Mouse (Mus musculus): ENCODE measurements at regions not wholly inside any gene's neighbourhood (a gene's known extent, or its start where the extent isn't known, plus 50 kb on each side); places are given as distances from the start of the nearest gene placed in this dataset.

DNA sequence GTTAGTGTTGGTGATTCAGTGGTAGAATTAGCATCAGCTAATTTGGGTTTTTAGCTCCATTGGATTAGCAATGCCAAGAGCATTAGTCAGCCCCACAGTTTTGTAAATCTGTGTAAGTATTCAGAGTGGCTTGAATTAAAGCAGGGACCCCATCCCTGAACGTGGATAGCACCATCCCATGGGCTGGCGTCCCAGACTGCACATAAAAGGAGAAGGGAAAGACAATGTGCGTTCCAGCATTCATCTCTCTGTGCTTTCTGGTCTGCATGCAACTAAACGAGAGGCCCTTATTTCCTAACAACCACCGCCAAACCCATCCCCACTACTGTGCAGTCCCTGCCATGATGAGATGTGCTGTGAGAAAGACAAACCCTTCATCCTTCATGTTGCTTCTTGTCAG lies 713.8 kb downstream of the Sorcs1 start:
- Histone ChIP-seq H3K27me3 (replicated peaks; ENCODE audit: control insufficient read depth, insufficient read depth, low read length) (no peaks in the 10 kb centered on the region), H3K9me3 (ENCODE audit: control insufficient read depth, low read length) (no peaks in the 10 kb centered on the region), H3K9ac (ENCODE audit: low read depth, low read length) (no peak overlapping the region), H3K27ac (replicated peaks; ENCODE audit: low read depth, low read length) (no peak overlapping the region), H3K4me2 (ENCODE audit: low read depth, low read length) (no peak overlapping the region), H3K4me1 (ENCODE audit: control insufficient read depth, insufficient read depth, low read length) (no peaks in the 10 kb centered on the region), H3K4me3 (ENCODE audit: low read depth, low read length) (no peak overlapping the region), H3K36me3 (ENCODE audit: control insufficient read depth, insufficient read depth, low read length) (no peaks in the 10 kb centered on the region)
- DNase-seq (ENCODE audit: low spot score) (no peak), ATAC-seq (ENCODE audit: low read depth) (no peak)
- 77% methylated on average over 5 of the region's 5 CpGs for WGBS

GRCm38 (mm10) chr19:49958517-49958916 lies 719.9 kb downstream of the Sorcs1 start:
- Histone ChIP-seq H3K27ac (replicated peaks; ENCODE audit: low read depth, low read length) (no peak overlapping the region), H3K4me2 (ENCODE audit: low read depth, low read length) (no peak overlapping the region), H3K4me3 (ENCODE audit: low read depth, low read length) (no peak overlapping the region), H3K27me3 (replicated peaks; ENCODE audit: control insufficient read depth, insufficient read depth, low read length) (no peaks in the 10 kb centered on the region), H3K36me3 (ENCODE audit: control insufficient read depth, insufficient read depth, low read length) (no peaks in the 10 kb centered on the region), H3K9ac (ENCODE audit: low read depth, low read length) (no peak overlapping the region), H3K9me3 (ENCODE audit: control insufficient read depth, low read length) (no peaks in the 10 kb centered on the region), H3K4me1 (ENCODE audit: control insufficient read depth, insufficient read depth, low read length) (no peaks in the 10 kb centered on the region)
- ATAC-seq (ENCODE audit: low read depth): no peak
- 62% methylated on average over 5 of the region's 5 CpGs for WGBS
- no peak for DNase-seq (ENCODE audit: low spot score)

- Histone ChIP-seq H3K27ac (replicated peaks; ENCODE audit: low read depth, low read length) (no peak overlapping the region), H3K4me1 (ENCODE audit: control insufficient read depth, insufficient read depth, low read length) (no peaks in the 10 kb centered on the region), H3K4me2 (ENCODE audit: low read depth, low read length) (no peak overlapping the region), H3K4me3 (ENCODE audit: low read depth, low read length) (no peak overlapping the region), H3K27me3 (replicated peaks; ENCODE audit: control insufficient read depth, insufficient read depth, low read length) (no peaks in the 10 kb centered on the region), H3K9ac (ENCODE audit: low read depth, low read length) (no peak overlapping the region), H3K9me3 (ENCODE audit: control insufficient read depth, low read length) (no peaks in the 10 kb centered on the region), H3K36me3 (ENCODE audit: control insufficient read depth, insufficient read depth, low read length) (no peaks in the 10 kb centered on the region)
- WGBS: 38% methylated on average over 3 of the region's 3 CpGs
- peak; percentile 8 for DNase-seq (ENCODE audit: low spot score)
- ATAC-seq (ENCODE audit: low read depth): no peak
Measured at GRCm38 (mm10) chr19:49931202-49931601, 747.2 kb downstream of the Sorcs1 start.

- H3K9ac ChIP-seq (ENCODE audit: low read depth, low read length): no peak overlapping the region
- ATAC-seq (ENCODE audit: low read depth) (no peak), DNase-seq (ENCODE audit: low spot score) (no peak)
- no peaks in the 10 kb centered on the region for H3K27me3 ChIP-seq (replicated peaks; ENCODE audit: control insufficient read depth, insufficient read depth, low read length)
- no peak overlapping the region for H3K4me2 ChIP-seq (ENCODE audit: low read depth, low read length)
- H3K9me3 ChIP-seq (ENCODE audit: control insufficient read depth, low read length): no peaks in the 10 kb centered on the region
- WGBS: 54% methylated on average over 3 of the region's 3 CpGs
- H3K4me1 ChIP-seq (ENCODE audit: control insufficient read depth, insufficient read depth, low read length): no peaks in the 10 kb centered on the region
- H3K27ac ChIP-seq (replicated peaks; ENCODE audit: low read depth, low read length): no peak overlapping the region
- no peak overlapping the region for H3K4me3 ChIP-seq (ENCODE audit: low read depth, low read length)
- H3K36me3 ChIP-seq (ENCODE audit: control insufficient read depth, insufficient read depth, low read length): no peaks in the 10 kb centered on the region
Measured at GRCm38 (mm10) chr19:49911738-49912137, 766.7 kb downstream of the Sorcs1 start.

- Histone ChIP-seq H3K4me2 (ENCODE audit: low read depth, low read length) (no peak overlapping the region), H3K36me3 (ENCODE audit: control insufficient read depth, insufficient read depth, low read length) (no peaks in the 10 kb centered on the region), H3K9ac (ENCODE audit: low read depth, low read length) (no peak overlapping the region), H3K27me3 (replicated peaks; ENCODE audit: control insufficient read depth, insufficient read depth, low read length) (no peaks in the 10 kb centered on the region), H3K4me3 (ENCODE audit: low read depth, low read length) (no peak overlapping the region), H3K27ac (replicated peaks; ENCODE audit: low read depth, low read length) (no peak overlapping the region), H3K4me1 (ENCODE audit: control insufficient read depth, insufficient read depth, low read length) (no peaks in the 10 kb centered on the region), H3K9me3 (ENCODE audit: control insufficient read depth, low read length) (no peaks in the 10 kb centered on the region)
- ATAC-seq (ENCODE audit: low read depth) (no peak), DNase-seq (ENCODE audit: low spot score) (no peak)
- 48% methylated on average over 3 of the region's 3 CpGs for WGBS
Measured at GRCm38 (mm10) chr19:49880241-49880640, 798.2 kb downstream of the Sorcs1 start.

DNA sequence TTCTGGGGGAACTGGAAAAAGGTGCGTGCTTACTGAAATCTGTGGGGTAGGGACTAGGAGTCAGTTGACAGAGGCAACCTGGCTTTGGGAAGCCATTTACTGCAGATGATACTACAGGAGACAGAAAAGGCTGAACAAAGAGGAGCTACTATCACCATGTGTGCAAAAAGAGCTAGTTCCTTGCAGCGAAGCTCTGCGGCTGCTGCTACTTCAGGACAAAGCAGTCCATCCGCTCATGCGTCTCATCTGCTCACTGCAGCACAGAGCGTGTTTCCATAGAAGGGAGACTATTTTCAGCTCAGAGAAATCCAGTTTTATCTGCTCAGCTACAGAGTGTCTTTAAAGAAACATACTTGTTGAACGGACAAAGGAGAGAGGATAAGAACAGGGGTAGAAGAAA lies 817.7 kb downstream of the Sorcs1 start:
- 83% methylated on average over 7 of the region's 7 CpGs for WGBS
- no peak for ATAC-seq (ENCODE audit: low read depth)
- no peak overlapping the region for H3K4me2 ChIP-seq (ENCODE audit: low read depth, low read length)

DNA sequence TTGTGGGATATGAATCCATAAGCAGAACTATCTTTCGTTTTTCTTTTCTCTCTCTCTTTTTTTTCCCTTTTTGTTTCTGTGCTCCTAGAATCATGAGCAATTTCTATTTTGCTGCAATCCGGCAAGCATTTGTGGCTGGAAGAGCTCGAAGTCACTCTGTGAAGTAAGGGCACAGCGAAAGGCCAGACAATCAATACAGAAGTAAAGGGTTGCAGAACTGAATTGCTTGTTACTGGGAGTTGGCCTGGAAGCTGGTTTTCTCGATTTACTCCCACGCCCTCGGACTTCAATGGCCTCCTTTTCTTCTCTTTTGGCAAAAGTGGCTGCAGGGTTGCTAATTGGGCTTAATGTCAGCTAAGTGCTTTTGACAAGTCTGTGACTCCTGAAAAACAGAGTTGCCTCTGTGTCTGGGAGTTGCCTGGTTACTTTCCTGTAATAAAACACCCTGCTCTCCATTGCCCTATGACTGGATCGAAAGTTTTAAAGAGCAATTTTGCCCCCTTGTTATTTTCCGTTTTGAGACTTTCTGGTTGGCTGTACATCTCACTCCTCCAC lies 822.9 kb downstream of the Sorcs1 start:
- WGBS: 30% methylated on average over 9 of the region's 9 CpGs
- DNase-seq (ENCODE audit: low spot score): peak; percentile 62
- ATAC-seq (ENCODE audit: low read depth): peak; percentile 15; the same call in 1 of the 2 replicates

More for the DNA sequence above, 817.7 kb downstream of the Sorcs1 start:
- DNase-seq (ENCODE audit: low spot score): no peak
- H3K9ac ChIP-seq (ENCODE audit: low read depth, low read length): no peak overlapping the region
- H3K27ac ChIP-seq (replicated peaks; ENCODE audit: low read depth, low read length): no peak overlapping the region
- H3K9me3 ChIP-seq (ENCODE audit: control insufficient read depth, low read length): no peaks in the 10 kb centered on the region
- H3K4me3 ChIP-seq (ENCODE audit: low read depth, low read length): no peak overlapping the region
- no peaks in the 10 kb centered on the region for H3K36me3 ChIP-seq (ENCODE audit: control insufficient read depth, insufficient read depth, low read length)
- H3K4me1 ChIP-seq (ENCODE audit: control insufficient read depth, insufficient read depth, low read length): no peaks in the 10 kb centered on the region
- no peaks in the 10 kb centered on the region for H3K27me3 ChIP-seq (replicated peaks; ENCODE audit: control insufficient read depth, insufficient read depth, low read length)

DNA sequence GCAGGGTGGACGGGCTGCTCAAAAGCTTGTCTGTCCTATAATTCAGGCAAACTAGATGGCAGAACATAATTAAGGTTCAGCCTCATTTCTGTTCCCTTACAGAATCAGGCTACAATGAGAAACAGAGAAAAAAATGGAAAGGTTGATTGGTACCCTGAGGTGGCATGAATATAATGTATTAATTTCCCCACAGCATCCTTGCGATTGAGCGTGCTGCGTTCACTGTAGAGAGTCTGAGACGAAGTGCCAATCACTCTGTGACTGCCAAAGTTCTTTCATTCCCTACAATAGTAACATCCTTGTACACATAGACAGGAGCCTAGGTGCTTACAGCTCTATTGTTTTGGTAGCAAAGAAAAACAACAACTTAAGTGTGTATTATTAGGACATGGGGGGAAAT lies 836.5 kb downstream of the Sorcs1 start:
- Histone ChIP-seq H3K9me3 (ENCODE audit: control insufficient read depth, low read length) (no peaks in the 10 kb centered on the region), H3K4me3 (ENCODE audit: low read depth, low read length) (no peak overlapping the region), H3K36me3 (ENCODE audit: control insufficient read depth, insufficient read depth, low read length) (no peaks in the 10 kb centered on the region), H3K27me3 (replicated peaks; ENCODE audit: control insufficient read depth, insufficient read depth, low read length) (no peaks in the 10 kb centered on the region), H3K9ac (ENCODE audit: low read depth, low read length) (no peak overlapping the region), H3K4me1 (ENCODE audit: control insufficient read depth, insufficient read depth, low read length) (no peaks in the 10 kb centered on the region), H3K27ac (replicated peaks; ENCODE audit: low read depth, low read length) (no peak overlapping the region), H3K4me2 (ENCODE audit: low read depth, low read length) (no peak overlapping the region)
- DNase-seq (ENCODE audit: low spot score) (no peak), ATAC-seq (ENCODE audit: low read depth) (no peak)
- 88% methylated on average over 5 of the region's 5 CpGs for WGBS

More for the DNA sequence above, 822.9 kb downstream of the Sorcs1 start:
- Histone ChIP-seq H3K4me1 (ENCODE audit: control insufficient read depth, insufficient read depth, low read length) (no peaks in the 10 kb centered on the region), H3K9ac (ENCODE audit: low read depth, low read length) (no peak overlapping the region), H3K27me3 (replicated peaks; ENCODE audit: control insufficient read depth, insufficient read depth, low read length) (no peaks in the 10 kb centered on the region), H3K9me3 (ENCODE audit: control insufficient read depth, low read length) (no peaks in the 10 kb centered on the region), H3K4me2 (ENCODE audit: low read depth, low read length) (no peak overlapping the region), H3K36me3 (ENCODE audit: control insufficient read depth, insufficient read depth, low read length) (no peaks in the 10 kb centered on the region), H3K27ac (replicated peaks; ENCODE audit: low read depth, low read length) (no peak overlapping the region), H3K4me3 (ENCODE audit: low read depth, low read length) (no peak overlapping the region)

- 64% methylated on average over 2 of the region's 2 CpGs for WGBS
- Histone ChIP-seq H3K27me3 (replicated peaks; ENCODE audit: control insufficient read depth, insufficient read depth, low read length) (no peaks in the 10 kb centered on the region), H3K4me2 (ENCODE audit: low read depth, low read length) (no peak overlapping the region), H3K4me1 (ENCODE audit: control insufficient read depth, insufficient read depth, low read length) (no peaks in the 10 kb centered on the region), H3K9ac (ENCODE audit: low read depth, low read length) (no peak overlapping the region), H3K27ac (replicated peaks; ENCODE audit: low read depth, low read length) (no peak overlapping the region), H3K4me3 (ENCODE audit: low read depth, low read length) (no peak overlapping the region), H3K36me3 (ENCODE audit: control insufficient read depth, insufficient read depth, low read length) (no peaks in the 10 kb centered on the region), H3K9me3 (ENCODE audit: control insufficient read depth, low read length) (no peaks in the 10 kb centered on the region)
- ATAC-seq (ENCODE audit: low read depth): peak; percentile 47; the same call in 1 of the 2 replicates
- peak; percentile 12 for DNase-seq (ENCODE audit: low spot score)
Measured at GRCm38 (mm10) chr19:49839153-49839911, 839.1 kb downstream of the Sorcs1 start.

Data from embryonic facial prominence, embryonic 14.5 days (tissue).